ENCODE assay signal across 23 mouse cellular contexts in the genomic region with DNA sequence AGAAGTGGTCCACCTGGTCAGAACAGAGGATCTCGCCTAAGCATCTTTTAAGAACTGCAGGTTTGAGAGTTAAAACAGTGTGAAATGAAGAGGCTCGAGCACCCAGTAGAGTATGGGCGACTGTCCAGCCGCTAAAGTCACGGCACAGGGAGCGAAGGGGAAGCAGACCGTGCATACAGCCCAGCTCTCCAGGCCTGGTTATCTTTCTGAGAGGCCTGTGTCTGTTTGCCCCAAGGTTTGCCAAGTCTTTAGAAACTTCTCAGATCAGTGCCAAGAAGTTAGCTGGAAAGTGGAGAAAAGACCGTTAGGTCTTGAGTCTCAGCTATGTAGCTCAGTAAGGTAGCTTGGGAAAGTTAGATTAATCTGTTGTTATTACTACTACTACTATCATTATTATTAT. TPM values are rescaled to one million over a fixed set of nuclear protein-coding genes. Genes with fewer than 3 reads are reported as not detected.
"Had no signal": no experiment of that assay in that cellular context is flagged by ENCODE, and none has a peak within 500 bp of the region (broad histone marks: within the 10 kb centered on the region; RNA-seq: fewer than 3 reads in every experiment).

No protein-coding gene starts in this region.

- H3K4me2 ChIP-seq: liver, embryonic 13.5 days; liver, embryonic 15.5 days; lung, embryonic 14.5 days; midbrain, embryonic 12.5 days; neural tube, embryonic 13.5 days; neural tube, embryonic 15.5 days; stomach, embryonic 15.5 days had no signal

- ATAC-seq: midbrain, embryonic 16.5 days had no signal

- H3K9ac ChIP-seq: liver, embryonic 13.5 days; liver, embryonic 15.5 days; lung, embryonic 14.5 days; midbrain, embryonic 12.5 days; neural tube, embryonic 13.5 days; neural tube, embryonic 15.5 days; stomach, embryonic 15.5 days had no signal

- H3K4me1 ChIP-seq: liver, embryonic 13.5 days; liver, embryonic 15.5 days; midbrain, embryonic 12.5 days; neural tube, embryonic 13.5 days; neural tube, embryonic 15.5 days; stomach, embryonic 15.5 days had no signal

- DNase-seq: liver, embryonic 13.5 days; lung, adult 18-20 months; lung, embryonic 14.5 days; lung, postnatal 10 days; lung, postnatal 4 days; midbrain, embryonic 14.5 days; retina, postnatal 1 day; right cerebral cortex, adult 18-20 months; thymus, adult 2 months; thymus, postnatal 25 days; thymus, postnatal 4 days had no signal

- H3K9me3 ChIP-seq: liver, embryonic 13.5 days; liver, embryonic 15.5 days; midbrain, embryonic 12.5 days; neural tube, embryonic 13.5 days; neural tube, embryonic 15.5 days; stomach, embryonic 15.5 days had no signal

- H3K27ac ChIP-seq: liver, embryonic 13.5 days; liver, embryonic 15.5 days; midbrain, embryonic 12.5 days; neural tube, embryonic 13.5 days; neural tube, embryonic 15.5 days; stomach, embryonic 15.5 days; stomach, postnatal 0 days had no signal

- H3K4me3 ChIP-seq: liver, embryonic 13.5 days; liver, embryonic 15.5 days; midbrain, embryonic 12.5 days; myocyte; neural tube, embryonic 13.5 days; neural tube, embryonic 15.5 days; stomach, embryonic 15.5 days had no signal

- H3K27me3 ChIP-seq: liver, embryonic 13.5 days; liver, embryonic 15.5 days; midbrain, embryonic 12.5 days; neural tube, embryonic 13.5 days; neural tube, embryonic 15.5 days; stomach, embryonic 15.5 days had no signal

RNA-seq across cellular contexts. Expression of a gene that starts 46.1 kb away (rescaled TPM):
- polyA plus RNA-seq: liver, embryonic 13.5 days; liver, embryonic 15.5 days; lung, embryonic 14.5 days; lung, embryonic 16.5 days; midbrain, embryonic 12.5 days; midbrain, embryonic 14.5 days; midbrain, embryonic 16.5 days; neural tube, embryonic 11.5 days; neural tube, embryonic 13.5 days; spleen, adult 2 months; testis, adult 2 months had no signal
